Mouse (Mus musculus) megakaryocyte, embryonic 14.5 days (primary cell): ENCODE results near the gene Tspo.

Experiments used
- FLI1 ChIP-seq: IDR thresholded peaks from 2 replicates; pipeline ENCODE4 v1.6.1; 2012; ENCODE audit warnings: low read length, inconsistent platforms, mixed read lengths
- GATA1 ChIP-seq: IDR thresholded peaks from 3 replicates; pipeline ENCODE4 v1.6.1; 2012; ENCODE audit warnings: mixed read lengths, low read length, inconsistent platforms, borderline replicate concordance

DNA sequence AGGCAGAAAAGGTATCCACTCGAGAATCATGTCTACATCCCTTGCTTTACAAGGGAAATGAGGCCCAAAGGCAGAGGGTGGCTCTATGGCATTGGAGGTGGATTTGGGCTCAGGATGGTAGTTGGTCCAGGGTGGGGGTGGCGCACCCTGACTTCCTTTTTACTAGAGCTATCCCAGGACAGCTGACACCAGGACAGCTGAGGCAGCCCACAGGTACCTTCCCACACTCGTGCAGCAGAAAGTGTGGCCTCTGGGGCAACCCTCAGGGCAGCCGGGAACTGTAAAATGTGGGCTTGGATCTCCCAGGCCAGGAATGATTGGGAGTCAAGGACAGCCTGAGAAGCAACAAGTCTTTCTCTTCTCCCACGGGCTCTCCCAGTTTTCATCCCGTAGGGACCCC lies 28.4 kb downstream of the Tspo start:
- TF ChIP-seq GATA1 (no peak), FLI1 (no peak)
